Mouse (Mus musculus) testis, adult 2 months (tissue): ENCODE measurements around the gene Mllt1.

Experiments used
- CTCF ChIP-seq: fragments of 200-500 bp; IDR thresholded peaks from 2 replicates; pipeline ENCODE4 v1.5.1; 2012; ENCODE audit warnings: low read depth, mild to moderate bottlenecking, inconsistent platforms, low read length, moderate library complexity; ENCODE audit not compliant: control insufficient read depth, insufficient read depth, insufficient replicate concordance
- POLR2A ChIP-seq: fragments of 200-500 bp; IDR thresholded peaks from 2 replicates; pipeline ENCODE4 v1.6.1; 2012; ENCODE audit warnings: low read depth, mild to moderate bottlenecking, inconsistent platforms, low read length, moderate library complexity; ENCODE audit not compliant: control insufficient read depth

GRCm38 (mm10) chr17:56874237-56874636 lies 61.0 kb downstream of the Mllt1 start, which contains the start of gene Acsbg2:
- TF ChIP-seq CTCF (no peak), POLR2A (peak; percentile 50; the same call in 1 of the 2 replicates)
